Mouse (Mus musculus) embryo, embryonic 11.5 days (tissue): ENCODE data around the gene Emilin3.

Experiments
- DNase-seq: peaks from one replicate; pipeline ENCODE4 v3.0.0-alpha.2; 2012; ENCODE audit warnings: low read depth, low spot score

Gene Emilin3

GRCm38 (mm10) chr2:160916714-160917113, 4.6 kb upstream of the Emilin3 start:
- DNase-seq = no peak

- DNase-seq = no peak
Observed at GRCm38 (mm10) chr2:160915821-160916610, 3.9 kb upstream of the Emilin3 start.

GRCm38 (mm10) chr2:160914656-160915055, 2.5 kb upstream of the Emilin3 start:
- no peak for DNase-seq

GRCm38 (mm10) chr2:160911558-160912201, 448 bp downstream of the Emilin3 start:
- no peak for DNase-seq

GRCm38 (mm10) chr2:160910633-160911032, 1.5 kb downstream of the Emilin3 start:
- DNase-seq = no peak

- DNase-seq = no peak
Observed at GRCm38 (mm10) chr2:160908607-160909006, 3.5 kb downstream of the Emilin3 start.

- no peak for DNase-seq
Observed at GRCm38 (mm10) chr2:160906101-160906500, 6.0 kb downstream of the Emilin3 start.

- DNase-seq = no peak
Observed at GRCm38 (mm10) chr2:160905301-160905700, 6.8 kb downstream of the Emilin3 start.

- DNase-seq = no peak
Observed at GRCm38 (mm10) chr2:160901656-160902412, 10.3 kb downstream of the Emilin3 start.

GRCm38 (mm10) chr2:160891697-160892096, 20.4 kb downstream of the Emilin3 start:
- DNase-seq = no peak

GRCm38 (mm10) chr2:160891045-160891444, 21.1 kb downstream of the Emilin3 start:
- no peak for DNase-seq

GRCm38 (mm10) chr2:160887859-160888258, 24.3 kb downstream of the Emilin3 start:
- no peak for DNase-seq

- peak; percentile 69 for DNase-seq
Observed at GRCm38 (mm10) chr2:160887284-160887683, 24.8 kb downstream of the Emilin3 start.

- no peak for DNase-seq
Observed at GRCm38 (mm10) chr2:160886221-160886620, 25.9 kb downstream of the Emilin3 start.

GRCm38 (mm10) chr2:160884830-160885229, 27.3 kb downstream of the Emilin3 start:
- DNase-seq = no peak

GRCm38 (mm10) chr2:160883912-160884311, 28.2 kb downstream of the Emilin3 start:
- DNase-seq = no peak

- DNase-seq = no peak
Observed at GRCm38 (mm10) chr2:160882436-160882835, 29.7 kb downstream of the Emilin3 start.

GRCm38 (mm10) chr2:160881462-160882101, 30.5 kb downstream of the Emilin3 start:
- DNase-seq = no peak

- DNase-seq = no peak
Observed at GRCm38 (mm10) chr2:160880453-160881195, 31.5 kb downstream of the Emilin3 start, which contains the start of gene Lpin3. TSS of gene Lpin3 (plus strand) at chr2:160880670.

- DNase-seq = no peak
Observed at GRCm38 (mm10) chr2:160876115-160876514, 36.0 kb downstream of the Emilin3 start.
